Mouse (Mus musculus): ENCODE measurements around the gene Npepl1. TPM values are rescaled to one million over a fixed set of nuclear protein-coding genes. Genes with fewer than 3 reads are reported as not detected.

Gene Npepl1
- polyA plus RNA-seq, 1 experiment from 2014 or later = 14.1 TPM

DNA sequence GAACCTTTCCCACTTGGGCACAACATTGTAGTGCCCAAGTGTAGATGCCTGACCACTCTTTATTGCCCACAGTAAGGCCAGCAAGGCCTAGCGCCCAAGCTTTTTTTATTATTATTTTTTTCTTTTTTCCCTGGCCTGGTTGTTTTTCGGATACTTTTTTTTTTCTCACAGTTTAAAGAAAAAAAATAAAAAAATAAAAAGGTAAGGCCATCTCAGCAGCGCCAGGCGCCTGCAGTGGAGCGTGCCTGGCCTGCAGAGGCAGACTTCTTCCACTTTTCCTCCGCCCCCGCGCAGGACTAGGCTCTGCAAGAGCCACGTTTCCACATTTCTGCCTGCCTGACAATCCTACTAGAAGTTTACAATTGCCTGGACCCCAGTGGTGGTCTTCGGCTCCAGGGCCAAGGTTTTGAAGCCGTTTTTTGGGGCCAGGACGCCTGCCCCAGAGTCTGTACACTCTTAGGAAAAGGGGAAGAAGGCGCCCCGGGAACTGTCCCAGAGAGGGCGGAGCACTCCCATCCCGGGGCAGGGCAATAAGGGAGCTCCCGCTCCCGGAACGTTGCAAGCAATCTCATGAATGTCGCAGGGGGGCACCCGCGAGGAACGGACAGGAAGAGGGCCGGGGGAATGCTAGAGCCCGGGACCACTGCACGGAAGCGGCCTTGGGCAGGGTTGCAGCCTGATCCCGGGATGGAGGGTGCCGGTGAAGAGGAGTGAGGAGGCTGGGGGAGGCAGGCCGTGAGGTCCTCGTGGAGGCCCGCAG lies 34.3 kb upstream of the Npepl1 start, which contains the start of gene Stx16:
Stx16 (plus strand) TSS at position 636 of the 760 bp plus-strand sequence.
- Histone ChIP-seq H3K27me3 (replicated peaks) (no peaks in the 10 kb centered on the region), H3K36me3 (no peaks in the 10 kb centered on the region), H3K4me1 (peaks cover 49% of the 10 kb centered on the region), H3K27ac (replicated peaks) (peak within 1 kb of the TSS; percentile 90), H3K4me2 (peak within 1 kb of the TSS; percentile 92), H3K9me3 (replicated peaks) (no peaks in the 10 kb centered on the region), H3K9ac (replicated peaks) (peak within 1 kb of the TSS; percentile 82), H3K4me3 (replicated peaks) (peak within 1 kb of the TSS; percentile 84)
- peak; percentile 90 for ATAC-seq (ENCODE audit: low FRiP score)
- WGBS = under 1% methylated on average over 32 of the region's 32 CpGs

DNA sequence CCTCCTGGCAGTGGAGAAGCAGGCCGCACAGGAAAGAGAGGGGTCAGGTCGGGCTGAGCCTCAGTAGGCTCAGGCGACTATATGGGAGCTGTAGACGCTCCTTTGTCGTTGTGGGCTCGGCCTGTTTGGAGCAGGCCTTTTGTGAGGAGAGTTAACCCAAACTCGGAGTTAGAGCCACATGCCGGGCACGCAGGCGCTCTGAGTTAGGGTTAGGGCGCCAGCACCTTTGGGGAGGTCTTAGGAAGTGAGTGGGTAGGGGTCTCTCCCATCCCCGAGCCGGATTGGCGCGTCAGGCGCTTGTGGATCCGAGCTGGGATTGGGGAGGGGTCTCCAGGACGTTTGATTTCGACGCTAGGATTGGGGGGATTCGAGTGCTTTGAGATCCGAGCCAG lies 33.7 kb upstream of the Npepl1 start:
- peaks cover 49% of the 10 kb centered on the region for H3K4me1 ChIP-seq

DNA sequence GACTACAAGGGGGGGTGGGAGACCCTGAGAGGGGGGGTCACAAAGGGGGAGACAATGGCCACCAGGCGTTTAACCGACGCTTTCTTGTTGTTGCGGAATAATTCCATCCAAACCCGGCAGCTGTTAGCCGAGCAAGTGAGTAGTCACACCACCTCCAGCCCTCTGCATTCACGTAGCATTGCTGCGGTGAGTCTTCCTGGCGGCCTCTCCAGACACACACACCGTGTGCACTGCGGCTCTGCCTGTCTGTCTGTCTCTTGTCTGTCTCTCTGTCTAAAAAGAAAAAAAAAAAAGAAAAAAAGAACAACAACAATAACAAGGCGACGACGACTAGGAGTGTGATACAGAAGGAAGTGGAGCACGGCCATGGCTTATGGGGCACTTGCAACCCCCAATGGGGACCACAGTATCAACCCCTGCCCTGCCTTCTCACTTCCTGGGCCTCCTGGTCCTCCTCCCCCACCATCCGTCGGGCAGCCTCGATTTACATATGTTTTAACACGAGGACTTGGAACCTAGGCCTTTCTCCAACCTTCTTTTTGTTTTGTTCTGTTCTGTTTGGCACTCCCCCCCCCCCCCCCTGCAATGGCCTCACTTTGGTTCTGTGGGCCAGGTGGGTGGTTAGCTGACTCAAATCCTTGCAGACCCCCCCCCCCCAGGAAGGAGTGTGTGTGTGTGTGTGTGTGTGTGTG lies 33.0 kb upstream of the Npepl1 start:
- Histone ChIP-seq H3K9me3 (replicated peaks) (no peaks in the 10 kb centered on the region), H3K4me2 (peak overlapping the region; percentile 92), H3K27ac (replicated peaks) (peak overlapping the region; percentile 90), H3K4me3 (replicated peaks) (peak overlapping the region; percentile 84), H3K9ac (replicated peaks) (peak overlapping the region; percentile 82), H3K36me3 (no peaks in the 10 kb centered on the region), H3K27me3 (replicated peaks) (no peaks in the 10 kb centered on the region), H3K4me1 (peaks cover 52% of the 10 kb centered on the region)
- peak; percentile 4; the same call in 1 of the 2 replicates for ATAC-seq (ENCODE audit: low FRiP score)
- WGBS = under 1% methylated on average over 19 of the region's 19 CpGs

More for the DNA sequence above, 33.7 kb upstream of the Npepl1 start:
- H3K9me3 ChIP-seq (replicated peaks) = no peaks in the 10 kb centered on the region
- H3K36me3 ChIP-seq = no peaks in the 10 kb centered on the region
- H3K27me3 ChIP-seq (replicated peaks) = no peaks in the 10 kb centered on the region
- H3K27ac ChIP-seq (replicated peaks) = peak overlapping the region; percentile 90
- H3K4me2 ChIP-seq = peak overlapping the region; percentile 92
- H3K4me3 ChIP-seq (replicated peaks) = peak overlapping the region; percentile 84
- under 1% methylated on average over 22 of the region's 22 CpGs for WGBS
- peak overlapping the region; percentile 82 for H3K9ac ChIP-seq (replicated peaks)
- ATAC-seq (ENCODE audit: low FRiP score) = peak; percentile 81

DNA sequence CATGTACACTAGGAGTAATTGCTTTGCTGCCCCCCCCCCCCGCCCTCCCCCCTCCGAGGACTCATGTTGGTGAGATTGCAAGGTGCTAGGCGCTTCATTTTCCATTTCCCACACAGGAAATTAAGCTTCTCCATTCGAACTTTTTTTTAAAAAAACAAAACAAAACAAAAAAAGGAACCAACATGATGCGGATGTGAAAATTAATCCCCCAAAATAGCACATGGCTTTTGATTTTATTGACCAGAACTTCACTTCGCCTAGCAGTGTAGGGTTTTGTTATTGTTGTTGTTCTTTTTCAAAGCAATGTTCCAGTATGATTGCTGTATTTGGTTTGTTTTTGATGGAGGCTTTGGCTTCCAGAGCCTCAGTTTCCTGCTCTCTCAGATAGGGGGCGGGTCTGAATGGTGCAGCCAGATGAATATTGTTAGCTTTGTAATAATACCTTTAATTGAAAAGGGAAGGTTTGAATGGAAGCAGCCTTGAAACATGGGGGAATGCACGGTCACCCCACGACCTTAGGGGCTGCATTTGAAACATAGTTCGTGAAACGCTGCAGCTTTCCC lies 32.3 kb upstream of the Npepl1 start:
- WGBS = 9% methylated on average over 11 of the region's 11 CpGs
- Histone ChIP-seq H3K27me3 (replicated peaks) (no peaks in the 10 kb centered on the region), H3K36me3 (no peaks in the 10 kb centered on the region), H3K4me3 (replicated peaks) (peak overlapping the region; percentile 84), H3K9ac (replicated peaks) (peak overlapping the region; percentile 82), H3K4me1 (peaks cover 52% of the 10 kb centered on the region), H3K4me2 (peak overlapping the region; percentile 92), H3K27ac (replicated peaks) (no peak overlapping the region), H3K9me3 (replicated peaks) (no peaks in the 10 kb centered on the region)
- ATAC-seq (ENCODE audit: low FRiP score) = no peak

DNA sequence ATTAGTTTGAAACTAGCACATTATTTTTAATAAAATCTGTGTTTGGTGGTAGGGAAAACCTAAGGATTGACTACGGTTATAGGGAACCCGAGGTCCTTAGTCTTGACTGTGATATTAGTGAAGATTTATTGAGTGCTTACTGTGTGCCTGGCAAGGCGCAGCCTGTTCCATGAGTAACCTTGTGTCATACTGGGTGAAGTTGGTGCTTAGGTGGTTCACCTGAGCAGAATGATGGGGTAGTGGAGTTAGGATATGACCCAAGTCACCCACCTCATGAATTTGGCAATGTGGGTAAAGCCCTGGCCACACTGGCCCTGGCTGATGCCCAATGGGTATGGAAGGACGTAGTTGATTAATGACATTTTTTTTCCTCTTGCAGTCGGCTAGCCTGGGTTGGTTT lies 28.3 kb upstream of the Npepl1 start:
- no peak overlapping the region for H3K4me2 ChIP-seq
- no peak overlapping the region for H3K4me3 ChIP-seq (replicated peaks)
- H3K4me1 ChIP-seq = peaks cover 29% of the 10 kb centered on the region
- 59% methylated on average over 5 of the region's 5 CpGs for WGBS
- no peak overlapping the region for H3K9ac ChIP-seq (replicated peaks)
- H3K36me3 ChIP-seq = no peaks in the 10 kb centered on the region
- H3K9me3 ChIP-seq (replicated peaks) = no peaks in the 10 kb centered on the region
- no peak overlapping the region for H3K27ac ChIP-seq (replicated peaks)
- no peak for ATAC-seq (ENCODE audit: low FRiP score)
- H3K27me3 ChIP-seq (replicated peaks) = no peaks in the 10 kb centered on the region

DNA sequence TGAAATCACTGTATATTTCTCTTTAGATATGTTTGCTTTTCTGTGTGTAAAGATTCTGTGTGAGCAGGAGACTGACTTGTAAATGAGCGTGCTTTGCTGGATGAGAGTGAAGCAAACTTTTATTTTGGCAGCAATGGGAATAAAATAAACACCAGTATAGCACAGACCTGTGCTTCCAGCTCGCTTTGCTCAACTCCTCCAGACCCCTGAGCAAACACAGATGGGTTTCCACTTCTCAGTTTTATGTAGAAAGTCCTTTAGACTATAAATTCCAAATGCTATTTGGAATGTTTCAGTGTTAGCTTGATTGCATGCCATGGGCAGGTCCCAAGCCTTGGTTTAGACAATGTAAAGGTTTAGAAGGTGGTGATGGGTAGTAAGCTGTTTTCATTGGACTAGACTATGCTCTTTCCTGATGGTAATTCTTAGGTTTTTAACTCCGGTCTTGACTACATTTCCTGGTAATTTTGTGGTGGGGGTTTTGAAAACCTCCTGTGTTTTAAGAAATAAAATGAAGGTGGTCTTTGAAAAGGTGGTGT lies 27.7 kb upstream of the Npepl1 start:
- no peak overlapping the region for H3K27ac ChIP-seq (replicated peaks)
- WGBS = 72% methylated on average over 3 of the region's 3 CpGs
- no peak overlapping the region for H3K9ac ChIP-seq (replicated peaks)
- H3K36me3 ChIP-seq = no peaks in the 10 kb centered on the region
- no peaks in the 10 kb centered on the region for H3K9me3 ChIP-seq (replicated peaks)
- H3K4me1 ChIP-seq = peaks cover 23% of the 10 kb centered on the region
- no peak for ATAC-seq (ENCODE audit: low FRiP score)
- no peak overlapping the region for H3K4me3 ChIP-seq (replicated peaks)
- no peak overlapping the region for H3K4me2 ChIP-seq
- no peaks in the 10 kb centered on the region for H3K27me3 ChIP-seq (replicated peaks)

DNA sequence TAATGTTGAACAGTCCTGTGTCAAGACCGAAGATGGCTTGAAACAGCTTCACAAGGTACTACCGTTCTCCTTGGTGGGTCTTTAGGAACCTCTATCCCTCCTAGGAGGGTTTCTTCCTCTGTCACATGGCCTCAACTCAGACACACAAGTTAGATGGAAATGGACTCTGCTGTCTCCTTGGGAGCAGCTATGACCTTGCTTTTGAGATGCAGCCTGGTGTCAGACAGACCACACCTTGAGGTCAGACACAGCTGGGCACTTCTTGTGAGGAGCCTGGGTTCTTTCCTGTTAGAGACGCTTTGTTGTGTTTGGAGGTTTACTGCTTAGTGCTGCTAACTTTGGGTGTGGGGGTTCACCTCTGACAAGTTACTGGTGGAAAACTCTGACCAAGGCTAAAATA lies 15.1 kb upstream of the Npepl1 start:
- no peaks in the 10 kb centered on the region for H3K27me3 ChIP-seq (replicated peaks)
- no peaks in the 10 kb centered on the region for H3K4me1 ChIP-seq
- no peak overlapping the region for H3K4me3 ChIP-seq (replicated peaks)
- no peak overlapping the region for H3K9ac ChIP-seq (replicated peaks)
- no peak for ATAC-seq (ENCODE audit: low FRiP score)
- H3K9me3 ChIP-seq (replicated peaks) = no peaks in the 10 kb centered on the region
- no peak overlapping the region for H3K27ac ChIP-seq (replicated peaks)
- no peak overlapping the region for H3K4me2 ChIP-seq
- peaks cover 4% of the 10 kb centered on the region for H3K36me3 ChIP-seq
- over 99% methylated on average over 3 of the region's 3 CpGs for WGBS

DNA sequence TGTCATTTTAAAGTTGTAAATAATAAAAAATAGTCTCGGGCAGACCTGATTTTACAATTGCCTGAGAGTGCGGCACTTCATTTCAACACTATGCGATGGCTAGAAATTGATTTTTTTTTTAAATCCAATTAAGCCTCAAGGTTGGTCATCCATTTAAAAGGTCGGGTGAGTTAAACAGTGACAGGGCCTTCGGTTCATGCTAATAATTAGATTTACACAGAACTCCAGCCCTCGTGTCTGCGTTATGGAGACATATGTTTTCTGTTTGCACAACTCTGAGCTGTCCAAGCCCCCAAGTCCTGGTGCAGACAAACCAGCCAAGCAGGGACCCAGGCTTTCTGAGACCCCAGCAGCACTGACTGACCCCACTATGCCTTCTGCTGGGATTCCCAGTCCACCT lies 7.8 kb upstream of the Npepl1 start:
- no peak; the same call in 1 of the 2 replicates for ATAC-seq (ENCODE audit: low FRiP score)
- WGBS = 65% methylated on average over 7 of the region's 7 CpGs
- H3K27me3 ChIP-seq (replicated peaks) = no peaks in the 10 kb centered on the region
- no peak overlapping the region for H3K4me3 ChIP-seq (replicated peaks)
- H3K27ac ChIP-seq (replicated peaks) = no peak overlapping the region
- peaks cover 3% of the 10 kb centered on the region; the same call in 1 of the 2 replicates for H3K4me1 ChIP-seq
- no peaks in the 10 kb centered on the region for H3K9me3 ChIP-seq (replicated peaks)
- no peaks in the 10 kb centered on the region for H3K36me3 ChIP-seq
- H3K9ac ChIP-seq (replicated peaks) = no peak overlapping the region
- H3K4me2 ChIP-seq = no peak overlapping the region

DNA sequence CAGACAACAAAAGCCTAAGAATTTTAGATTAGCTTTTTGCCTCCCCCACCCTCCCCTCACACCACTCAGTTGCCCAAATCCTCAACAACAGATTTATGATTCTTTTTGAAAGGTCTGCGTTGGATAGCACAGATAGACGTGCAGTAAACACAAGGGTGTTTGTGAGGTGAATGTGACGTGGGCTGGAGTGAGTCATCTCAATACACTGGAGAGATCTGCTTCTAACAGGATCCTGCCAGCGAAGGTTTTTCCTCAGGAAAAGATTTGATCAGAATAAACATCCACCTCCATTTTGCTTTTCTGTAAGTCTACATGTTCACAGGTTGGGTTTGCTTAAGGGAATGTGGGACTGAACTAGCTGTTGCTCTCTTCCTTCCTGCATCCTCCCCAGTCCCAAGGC lies 6.6 kb upstream of the Npepl1 start:
- H3K4me2 ChIP-seq = no peak overlapping the region
- 81% methylated on average over 4 of the region's 4 CpGs for WGBS
- ATAC-seq (ENCODE audit: low FRiP score) = no peak

DNA sequence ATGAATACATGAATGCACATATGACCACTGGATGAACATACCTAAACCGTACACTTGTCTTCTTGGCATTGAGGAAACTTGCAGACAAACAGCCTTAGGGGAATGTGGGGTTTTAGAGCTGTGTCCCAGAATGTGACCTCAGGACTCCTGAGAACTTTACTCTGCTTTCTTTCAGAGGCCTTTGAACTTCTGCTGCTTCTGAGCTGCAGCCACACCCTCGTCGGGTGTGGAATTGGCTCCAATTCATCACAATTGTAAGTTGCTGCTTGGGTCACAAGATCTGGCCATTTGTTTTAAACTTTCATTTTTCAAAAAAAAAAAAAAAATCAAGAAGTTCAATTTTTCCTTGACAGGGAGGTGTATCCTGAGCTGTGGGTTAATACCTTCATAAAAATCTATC lies 2.8 kb upstream of the Npepl1 start:
- H3K4me3 ChIP-seq (replicated peaks) = no peak overlapping the region
- H3K4me1 ChIP-seq = peaks cover 13% of the 10 kb centered on the region; the same call in 1 of the 2 replicates
- H3K4me2 ChIP-seq = no peak overlapping the region
- WGBS = 83% methylated on average over 3 of the region's 3 CpGs
- no peak overlapping the region for H3K9ac ChIP-seq (replicated peaks)
- ATAC-seq (ENCODE audit: low FRiP score) = no peak
- 0 out of 2 replicates have a peak, but pooled peaks cover 3% of the 10 kb centered on the region for H3K27me3 ChIP-seq (replicated peaks)
- H3K27ac ChIP-seq (replicated peaks) = no peak overlapping the region
- no peaks in the 10 kb centered on the region for H3K36me3 ChIP-seq
- no peaks in the 10 kb centered on the region for H3K9me3 ChIP-seq (replicated peaks)

More for the DNA sequence above, 6.6 kb upstream of the Npepl1 start:
- Histone ChIP-seq H3K9me3 (replicated peaks) (no peaks in the 10 kb centered on the region), H3K36me3 (no peaks in the 10 kb centered on the region), H3K4me3 (replicated peaks) (no peak overlapping the region), H3K27ac (replicated peaks) (no peak overlapping the region), H3K4me1 (peaks cover 3% of the 10 kb centered on the region; the same call in 1 of the 2 replicates), H3K27me3 (replicated peaks) (0 out of 2 replicates have a peak, but pooled peaks cover under 1% of the 10 kb centered on the region), H3K9ac (replicated peaks) (no peak overlapping the region)

DNA sequence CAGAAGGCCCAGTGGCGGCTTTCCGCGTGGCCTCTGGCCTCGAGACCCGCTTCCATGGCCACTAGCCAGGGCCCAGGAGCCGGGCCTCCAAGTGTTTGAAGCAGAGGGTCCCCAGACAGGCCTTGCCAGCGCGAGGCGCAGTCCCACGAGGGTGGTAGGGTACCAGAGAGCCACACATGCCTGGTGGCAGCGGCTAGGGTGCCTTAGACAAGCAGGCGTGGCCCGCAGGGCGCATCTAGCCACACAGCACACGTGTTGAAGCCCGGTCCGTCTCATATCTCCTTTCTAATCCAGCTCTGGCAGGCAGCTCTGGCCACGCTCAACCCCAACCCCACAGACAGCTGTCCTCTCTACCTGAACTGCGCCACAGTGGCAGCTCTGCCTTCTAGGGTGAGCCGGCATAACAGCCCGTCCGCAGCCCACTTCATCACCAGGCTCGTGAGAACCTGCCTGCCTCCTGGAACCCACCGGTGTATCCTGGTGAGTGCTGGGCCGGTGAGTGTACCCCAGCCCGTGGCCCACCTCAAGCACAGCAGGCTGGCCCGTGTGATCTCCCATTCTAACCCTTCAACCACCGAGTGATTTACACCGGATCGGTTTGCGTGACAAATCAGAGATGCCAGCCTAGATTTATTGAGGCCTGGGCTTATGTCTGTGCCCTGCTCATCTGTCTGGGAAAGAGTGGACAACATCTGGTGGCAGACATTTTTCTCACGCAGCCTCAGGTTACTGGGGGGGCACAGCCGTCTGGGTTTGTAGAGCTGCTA lies 817 bp downstream of the Npepl1 start:
- Histone ChIP-seq H3K4me1 (peaks cover 13% of the 10 kb centered on the region; the same call in 1 of the 2 replicates), H3K36me3 (no peaks in the 10 kb centered on the region), H3K9me3 (replicated peaks) (no peaks in the 10 kb centered on the region), H3K4me3 (replicated peaks) (peak overlapping the region; percentile 41), H3K27me3 (replicated peaks) (0 out of 2 replicates have a peak, but pooled peaks cover 3% of the 10 kb centered on the region), H3K9ac (replicated peaks) (peak overlapping the region; percentile 57), H3K4me2 (peak overlapping the region; percentile 68), H3K27ac (replicated peaks) (peak overlapping the region; percentile 48; the same call in 1 of the 2 replicates)
- ATAC-seq (ENCODE audit: low FRiP score) = peak; percentile 42; the same call in 1 of the 2 replicates
- 37% methylated on average over 33 of the region's 33 CpGs for WGBS

Data from neural tube, embryonic 15.5 days (tissue).